Mouse (Mus musculus): ENCODE measurements around the gene Krtcap2.

The Krtcap2 gene

GRCm38 (mm10) chr3:89294195-89294594 is 48.4 kb downstream of the Krtcap2 start:
- in situ Hi-C loops (cut with MboI; ENCODE audit: low pct_unique_long_range_greater_than_20kb in 1 of 2, low sequenced_read_pairs in 2 of 2, unreplicated experiment in 1 of 2), result no loop called here

- in situ Hi-C loops (cut with MboI; ENCODE audit: low pct_unique_long_range_greater_than_20kb in 1 of 2, low sequenced_read_pairs in 2 of 2, unreplicated experiment in 1 of 2), result no loop called here
These were observed 50.0 kb downstream of the Krtcap2 start for GRCm38 (mm10) chr3:89295685-89296230.

GRCm38 (mm10) chr3:89296761-89297396 is 51.1 kb downstream of the Krtcap2 start:
- in situ Hi-C loops (cut with MboI; ENCODE audit: low pct_unique_long_range_greater_than_20kb in 1 of 2, low sequenced_read_pairs in 2 of 2, unreplicated experiment in 1 of 2), result no loop called here

- in situ Hi-C loops (cut with MboI; ENCODE audit: low pct_unique_long_range_greater_than_20kb in 1 of 2, low sequenced_read_pairs in 2 of 2, unreplicated experiment in 1 of 2), result no loop called here
These were observed 53.1 kb downstream of the Krtcap2 start for GRCm38 (mm10) chr3:89298908-89299307.

GRCm38 (mm10) chr3:89299499-89299898 is 53.7 kb downstream of the Krtcap2 start:
- in situ Hi-C loops (cut with MboI; ENCODE audit: low pct_unique_long_range_greater_than_20kb in 1 of 2, low sequenced_read_pairs in 2 of 2, unreplicated experiment in 1 of 2), result no loop called here
